Mouse (Mus musculus) liver, adult 2 months (tissue): ENCODE results near the gene Chkb. TPM values are rescaled to one million over a fixed set of nuclear protein-coding genes. Genes with fewer than 3 reads are reported as not detected.

Experiments
- DNase-seq: peaks from one replicate; pipeline ENCODE4 v3.0.0-alpha.2; 2011; ENCODE audit warnings: low read depth, low spot score; ENCODE audit errors: extremely low read depth
- H3K27ac ChIP-seq: fragments of 200-500 bp; replicated peaks from 2 replicates; pipeline ENCODE4 v1.5.1; 2012; ENCODE audit warnings: low read depth, mild to moderate bottlenecking, control low read depth, inconsistent platforms, low read length; ENCODE audit not compliant: insufficient read depth
- H3K27me3 ChIP-seq: fragments of 200-500 bp; 2 replicates; pipeline ENCODE4 v1.6.1; 2012; ENCODE audit warnings: mild to moderate bottlenecking, moderate library complexity, low read length, inconsistent platforms; ENCODE audit not compliant: control insufficient read depth, insufficient read depth
- H3K36me3 ChIP-seq: fragments of 200-500 bp; 2 replicates; pipeline ENCODE4 v1.6.1; 2012; ENCODE audit warnings: low read length, inconsistent platforms; ENCODE audit not compliant: control insufficient read depth, insufficient read depth
- H3K4me1 ChIP-seq: fragments of 200-500 bp; 2 replicates; pipeline ENCODE4 v1.6.1; 2011; ENCODE audit warnings: low read length; ENCODE audit not compliant: control insufficient read depth, insufficient read depth
- H3K4me3 ChIP-seq: fragments of 200-500 bp; 2 replicates; pipeline ENCODE4 v1.5.1; 2011; ENCODE audit warnings: low read depth, mild to moderate bottlenecking, control low read depth, low read length, moderate library complexity; ENCODE audit not compliant: insufficient read depth
- H3K79me2 ChIP-seq: fragments of 200-500 bp; 2 replicates; pipeline ENCODE4 v1.6.1; 2012; ENCODE audit warnings: inconsistent platforms, mild to moderate bottlenecking, low read length, moderate library complexity; ENCODE audit not compliant: control insufficient read depth, insufficient read depth
- H3K9ac ChIP-seq: fragments of 200-500 bp; 2 replicates; pipeline ENCODE4 v1.6.1; 2012; ENCODE audit warnings: low read depth, mild to moderate bottlenecking, control low read depth, inconsistent platforms, low read length
- CTCF ChIP-seq: fragments of 200-500 bp; IDR thresholded peaks from 2 replicates; pipeline ENCODE4 v1.5.1; 2011; ENCODE audit warnings: low read depth, low read length, control low read depth
- POLR2A ChIP-seq: fragments of 200-500 bp; IDR thresholded peaks from 2 replicates; pipeline ENCODE4 v1.6.1; 2011; ENCODE audit warnings: low read length, control low read depth; ENCODE audit not compliant: insufficient read depth; ENCODE audit errors: extremely low read depth
- WGBS: fragments of 180-500 bp; shearing (Covaris S2); methylation state at CpG from one replicate; pipeline ENCODE4 v1.1.7; 2018; 5-methylcytosine and 5-hydroxymethylcytosine counted together
- polyA plus RNA-seq: library from polyadenylated mRNA; depleted of rRNA; stranded (reverse); fragments of >200 nt; gene quantifications from 2 replicates; pipeline ENCODE4 v1.2.3, GENCODE M21; 2012
- total RNA-seq: library from RNA; depleted of rRNA; stranded (reverse); fragments of >200 nt; gene quantifications from 2 replicates; pipeline ENCODE4 v1.2.3, GENCODE M21; 2014

Chkb gene
- total and polyA plus RNA-seq, 2 experiments = 25.4 to 47.2 TPM

GRCm38 (mm10) chr15:89452906-89453864, 23.5 kb upstream of the Chkb start:
- Histone ChIP-seq H3K4me1 (no peaks in the 10 kb centered on the region), H3K36me3 (no peaks in the 10 kb centered on the region), H3K27ac (no peak overlapping the region), H3K4me3 (no peak overlapping the region), H3K27me3 (peaks cover 8% of the 10 kb centered on the region; the same call in 1 of the 2 replicates), H3K9ac (no peak overlapping the region), H3K79me2 (no peaks in the 10 kb centered on the region)
- TF ChIP-seq POLR2A = no peak
- TF ChIP-seq CTCF = no peak
- DNase-seq = no peak
- WGBS = 5% methylated on average over 24 of the region's 24 CpGs

DNA sequence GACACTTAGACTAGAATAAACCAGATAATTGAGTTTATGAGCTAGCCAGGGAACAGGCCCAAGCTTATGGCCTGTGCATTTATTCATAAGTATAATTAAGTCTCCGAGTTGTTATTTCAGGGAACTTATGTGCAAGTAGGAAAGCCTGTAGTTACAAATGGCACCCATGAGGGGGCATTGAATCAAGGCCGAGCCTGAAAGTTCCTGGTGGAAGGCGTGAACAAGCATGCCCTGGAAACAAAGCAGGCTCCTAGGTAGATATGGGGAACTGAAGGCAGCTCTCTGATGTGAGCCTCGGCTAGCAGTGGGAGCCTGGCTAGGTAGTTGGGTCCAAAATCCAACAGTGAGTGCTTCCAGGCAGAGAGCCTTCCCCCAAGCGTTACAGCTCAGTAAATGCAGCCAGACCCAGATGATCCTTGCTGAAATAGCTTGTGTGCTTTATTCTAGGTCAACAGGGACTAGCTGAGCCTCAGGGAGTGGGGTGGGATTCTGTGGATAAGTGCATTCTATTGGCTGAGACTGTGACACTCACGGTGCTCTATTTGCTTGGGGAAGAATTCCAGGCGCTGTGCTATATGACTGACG, 12.9 kb upstream of the Chkb start:
- no peak overlapping the region for H3K4me3 ChIP-seq
- no peaks in the 10 kb centered on the region for H3K79me2 ChIP-seq
- 50% methylated on average over 8 of the region's 8 CpGs for WGBS
- no peak for DNase-seq
- H3K4me1 ChIP-seq = no peaks in the 10 kb centered on the region
- no peak overlapping the region for H3K9ac ChIP-seq
- no peaks in the 10 kb centered on the region for H3K27me3 ChIP-seq
- TF ChIP-seq CTCF (no peak), POLR2A (no peak)
- no peaks in the 10 kb centered on the region for H3K36me3 ChIP-seq
- H3K27ac ChIP-seq = no peak overlapping the region

GRCm38 (mm10) chr15:89435878-89436277, 6.2 kb upstream of the Chkb start:
- 86% methylated on average over 5 of the region's 5 CpGs for WGBS
- TF ChIP-seq CTCF (no peak), POLR2A (no peak)
- H3K79me2 ChIP-seq = no peaks in the 10 kb centered on the region
- no peaks in the 10 kb centered on the region for H3K36me3 ChIP-seq
- no peaks in the 10 kb centered on the region for H3K27me3 ChIP-seq
- no peak for DNase-seq
- no peak overlapping the region for H3K9ac ChIP-seq
- H3K27ac ChIP-seq = no peak overlapping the region
- peaks cover 2% of the 10 kb centered on the region for H3K4me1 ChIP-seq
- no peak overlapping the region for H3K4me3 ChIP-seq

DNA sequence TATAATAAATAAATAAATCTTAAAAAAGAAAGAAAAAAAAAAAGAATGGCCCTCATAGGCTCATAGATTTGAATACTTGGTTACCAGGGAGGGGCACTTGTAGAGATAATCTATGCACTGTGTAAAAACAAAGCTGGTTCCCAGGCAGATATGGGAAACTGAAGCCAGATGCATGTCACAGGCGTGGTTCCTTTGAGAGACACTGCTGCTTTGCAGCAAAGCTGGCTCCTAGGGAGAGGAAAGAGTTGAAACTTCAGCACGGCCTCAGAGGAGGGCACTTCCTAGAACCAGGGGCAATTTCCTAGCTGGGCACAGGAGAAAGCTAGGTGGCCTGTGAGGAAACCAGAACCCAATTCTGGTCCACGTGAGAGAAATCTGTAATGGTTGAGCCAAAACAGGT, 4.4 kb upstream of the Chkb start:
- TF ChIP-seq POLR2A (no peak), CTCF (no peak)
- H3K27ac ChIP-seq = no peak overlapping the region
- H3K4me1 ChIP-seq = peaks cover 4% of the 10 kb centered on the region
- no peaks in the 10 kb centered on the region for H3K79me2 ChIP-seq
- H3K4me3 ChIP-seq = no peak overlapping the region
- no peak for DNase-seq
- H3K9ac ChIP-seq = no peak overlapping the region
- WGBS = 86% methylated on average over 3 of the region's 3 CpGs
- no peaks in the 10 kb centered on the region for H3K36me3 ChIP-seq
- H3K27me3 ChIP-seq = no peaks in the 10 kb centered on the region

DNA sequence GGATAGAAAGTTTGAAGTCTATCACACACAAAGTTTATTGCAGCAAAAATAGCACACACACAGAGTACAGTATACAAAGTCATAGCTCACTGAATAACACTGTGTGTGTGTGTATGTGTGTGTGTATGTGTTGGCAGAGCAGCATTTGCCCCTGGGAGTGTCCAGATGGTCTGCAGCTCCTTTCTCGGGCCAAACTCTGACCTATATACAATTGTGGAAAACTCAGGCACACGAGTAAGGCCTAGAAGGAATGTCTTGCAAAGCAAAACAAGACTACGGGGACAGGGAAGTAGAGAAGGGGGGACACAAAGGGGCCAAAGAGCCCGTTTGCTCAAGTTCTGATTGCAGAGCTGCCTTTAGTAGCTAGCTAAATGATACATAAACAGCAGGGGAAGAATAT, 3.2 kb upstream of the Chkb start:
- no peak for DNase-seq
- no peak for TF ChIP-seq POLR2A
- TF ChIP-seq CTCF = no peak
- no peak overlapping the region for H3K9ac ChIP-seq
- no peak overlapping the region for H3K27ac ChIP-seq
- no peaks in the 10 kb centered on the region for H3K27me3 ChIP-seq
- 80% methylated on average over 4 of the region's 4 CpGs for WGBS
- no peak overlapping the region for H3K4me3 ChIP-seq
- no peaks in the 10 kb centered on the region for H3K79me2 ChIP-seq
- H3K4me1 ChIP-seq = peaks cover 9% of the 10 kb centered on the region
- H3K36me3 ChIP-seq = no peaks in the 10 kb centered on the region; the same call in 1 of the 2 replicates
